Mouse (Mus musculus) ovary, adult 18-20 months (tissue): ENCODE measurements around the gene Wnt10a.

ENCODE experiments used
- DNase-seq: peaks from one replicate; pipeline ENCODE4 v3.0.0; 2022; ENCODE audit warnings: low spot score, mixed read lengths

Gene Wnt10a

GRCm38 (mm10) chr1:74791249-74791648 is at the start of gene Wnt10a:
Wnt10a (plus strand) TSS chr1:74791516.
- no peak for DNase-seq

- DNase-seq, result no peak
Observed at GRCm38 (mm10) chr1:74747335-74747734, 44.0 kb upstream of the Wnt10a start.

GRCm38 (mm10) chr1:74748643-74749271 is 42.6 kb upstream of the Wnt10a start, which contains the start of gene Prkag3:
Prkag3 (minus strand) TSS chr1:74749221.
- no peak for DNase-seq

GRCm38 (mm10) chr1:74749301-74749700 is 42.0 kb upstream of the Wnt10a start:
- peak; percentile 47 for DNase-seq

GRCm38 (mm10) chr1:74750683-74751082 is 40.6 kb upstream of the Wnt10a start:
- no peak for DNase-seq

- no peak for DNase-seq
Observed at GRCm38 (mm10) chr1:74752150-74752549, 39.2 kb upstream of the Wnt10a start.

- no peak for DNase-seq
Observed at GRCm38 (mm10) chr1:74752833-74753232, 38.5 kb upstream of the Wnt10a start.

GRCm38 (mm10) chr1:74753266-74753974 is 37.9 kb upstream of the Wnt10a start:
- no peak for DNase-seq

GRCm38 (mm10) chr1:74754175-74754785 is 37.0 kb upstream of the Wnt10a start:
- DNase-seq, result no peak

GRCm38 (mm10) chr1:74759773-74760172 is 31.5 kb upstream of the Wnt10a start:
- DNase-seq, result no peak

GRCm38 (mm10) chr1:74763081-74763480 is 28.2 kb upstream of the Wnt10a start:
- DNase-seq, result no peak

- DNase-seq, result no peak
Observed at GRCm38 (mm10) chr1:74770727-74771466, 20.4 kb upstream of the Wnt10a start.

GRCm38 (mm10) chr1:74771467-74771844 is 19.9 kb upstream of the Wnt10a start:
- no peak for DNase-seq

GRCm38 (mm10) chr1:74771845-74771930 is 19.6 kb upstream of the Wnt10a start, which contains the start of gene Wnt6:
Wnt6 (plus strand) TSS chr1:74771892.
- DNase-seq, result no peak

- DNase-seq, result no peak
Observed at GRCm38 (mm10) chr1:74771931-74772620, 19.2 kb upstream of the Wnt10a start.

- peak; percentile 89 for DNase-seq
Observed at GRCm38 (mm10) chr1:74773136-74773535, 18.2 kb upstream of the Wnt10a start.

- no peak for DNase-seq
Observed at GRCm38 (mm10) chr1:74774062-74774461, 17.3 kb upstream of the Wnt10a start.

- no peak for DNase-seq
Observed at GRCm38 (mm10) chr1:74775816-74776215, 15.5 kb upstream of the Wnt10a start.

GRCm38 (mm10) chr1:74778934-74779486 is 12.3 kb upstream of the Wnt10a start:
- peak; percentile 75 for DNase-seq

- DNase-seq, result no peak
Observed at GRCm38 (mm10) chr1:74782045-74782444, 9.3 kb upstream of the Wnt10a start.

- no peak for DNase-seq
Observed at GRCm38 (mm10) chr1:74783554-74783953, 7.8 kb upstream of the Wnt10a start.
